Mouse (Mus musculus): Measurements from ENCODE around the gene Ccdc17. TPM values are rescaled to one million over a fixed set of nuclear protein-coding genes. Genes with fewer than 3 reads are reported as not detected.

Ccdc17 gene
- total RNA-seq, 2 experiments from 2014 or later: 5.0 to 5.5 TPM

DNA sequence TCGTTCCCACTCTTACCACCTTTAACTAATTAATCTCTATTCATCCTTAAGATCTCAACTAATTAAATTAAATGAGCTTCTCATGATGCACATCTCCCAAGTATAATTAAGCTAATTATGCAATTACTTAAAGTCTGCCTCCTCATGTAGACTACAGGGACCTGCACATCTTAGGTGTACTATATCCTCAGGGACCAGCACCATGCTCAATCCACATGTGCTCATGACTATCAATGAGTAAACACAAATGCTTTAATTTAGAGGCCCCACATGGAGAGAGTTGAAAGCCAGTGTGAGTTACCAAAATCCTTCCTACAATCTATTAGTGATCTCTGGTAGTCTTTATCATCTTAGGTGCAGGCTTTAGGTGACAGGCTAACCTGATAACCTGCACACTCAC, 38.7 kb downstream of the Ccdc17 start:
- no peak for DNase-seq (ENCODE audit: low spot score in 2 of 2)
- intact Hi-C loops (cut with DNase I): no loop called here

DNA sequence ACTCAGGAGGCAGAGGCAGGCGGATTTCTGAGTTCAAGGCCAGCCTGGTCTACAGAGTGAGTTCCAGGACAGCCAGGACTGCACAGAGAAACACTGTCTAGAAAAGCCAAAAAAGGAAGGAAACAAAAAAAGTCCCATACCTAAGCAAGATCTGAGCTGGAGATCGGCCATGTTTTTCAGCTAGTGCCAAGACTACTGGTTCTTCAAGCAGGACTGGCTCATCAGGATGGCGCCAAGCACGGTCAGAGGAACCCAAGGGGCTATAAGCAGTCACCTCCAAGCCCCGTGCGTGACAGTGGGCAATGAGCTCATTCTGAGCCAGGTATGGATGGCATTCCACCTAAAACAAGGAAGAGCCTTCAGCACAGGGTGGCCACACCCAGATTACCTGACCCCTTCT, 42.4 kb downstream of the Ccdc17 start:
- DNase-seq (ENCODE audit: low spot score in 2 of 2): no peak
- intact Hi-C loops (cut with DNase I): no loop called here

DNA sequence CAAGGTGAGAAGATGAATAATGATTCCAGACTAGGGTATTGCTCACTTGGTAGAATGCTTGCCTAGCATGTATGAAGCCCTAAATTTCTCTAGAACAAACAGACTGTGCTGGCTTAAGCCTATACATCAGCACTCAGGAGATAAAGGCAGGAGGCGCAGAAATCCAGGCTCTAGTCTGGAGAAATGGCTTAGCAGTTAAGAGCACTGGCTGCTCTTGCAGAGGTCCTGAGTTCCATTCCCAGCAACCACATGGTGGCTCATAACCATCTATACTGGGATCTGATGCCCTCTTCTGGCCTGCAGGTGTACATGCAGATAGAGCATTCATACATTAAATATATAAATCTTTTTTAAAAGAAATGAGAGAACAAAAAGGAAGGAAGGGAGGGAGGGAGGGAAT, 45.6 kb downstream of the Ccdc17 start:
- intact Hi-C loops (cut with DNase I): no loop called here
- no peak for DNase-seq (ENCODE audit: low spot score in 2 of 2)

DNA sequence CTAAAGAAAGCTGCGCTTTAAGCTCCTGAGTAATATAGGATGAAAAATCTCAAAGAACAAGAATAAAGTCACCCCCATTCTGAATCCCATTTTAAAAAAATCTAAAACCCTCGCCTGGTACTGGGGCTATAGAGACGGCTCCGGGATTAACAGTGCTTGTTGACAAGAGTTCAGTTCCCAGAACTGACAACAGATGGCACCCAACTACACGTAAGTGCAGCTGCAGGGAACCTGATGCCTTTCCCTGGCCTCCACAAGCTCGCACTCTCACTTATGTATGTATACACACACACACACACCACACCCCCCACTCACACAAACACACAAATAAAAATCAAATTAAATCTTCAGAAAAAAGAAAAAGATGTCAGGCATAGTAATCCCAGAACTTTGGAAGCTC, 47.9 kb downstream of the Ccdc17 start:
- DNase-seq (ENCODE audit: low spot score in 2 of 2): peak; percentile 18 to 32
- intact Hi-C loops (cut with DNase I): no loop called here

DNA sequence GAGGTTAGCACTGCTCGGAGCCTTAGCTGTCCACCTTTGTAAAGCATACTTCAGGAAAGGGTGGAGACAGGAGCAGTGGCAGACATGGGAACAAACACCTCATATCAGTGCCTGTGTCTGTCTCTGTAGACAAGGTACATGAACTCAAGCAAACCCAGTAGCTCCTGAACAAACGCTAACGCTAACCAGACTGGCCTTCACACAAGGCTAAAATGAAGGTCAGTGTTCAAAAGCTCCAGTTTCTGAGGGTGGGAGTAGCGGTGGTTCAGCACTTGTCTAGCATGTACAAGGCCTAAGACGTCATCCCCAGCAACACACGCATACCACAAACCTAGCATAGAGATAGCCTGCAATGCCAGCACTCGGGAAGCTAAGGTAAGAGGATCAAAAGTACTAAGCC, 49.2 kb downstream of the Ccdc17 start:
- DNase-seq (ENCODE audit: low spot score in 2 of 2): no peak
- intact Hi-C loops (cut with DNase I): loop anchor here (2.0 kb wide), 1 partner anchor 19 kb away; the partner anchor contains the start of gene Nasp

DNA sequence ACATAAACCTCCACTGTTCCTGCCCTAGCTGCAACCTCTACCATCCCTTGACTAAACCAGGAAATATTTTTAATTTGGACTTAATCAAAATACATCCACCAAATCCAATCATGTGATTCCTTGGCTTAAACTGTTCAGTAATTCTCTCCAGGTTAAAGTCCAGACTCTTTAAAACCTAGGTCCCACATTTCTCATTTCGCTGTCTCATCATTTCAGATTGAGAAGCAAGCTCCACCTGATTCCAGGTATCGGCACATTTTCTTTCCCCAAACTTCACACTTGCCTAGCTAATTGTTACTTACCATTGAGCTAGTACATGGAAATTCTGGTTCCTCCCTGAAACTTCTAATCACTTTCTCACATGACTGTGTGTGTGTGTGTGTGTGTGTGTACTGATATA, 53.0 kb downstream of the Ccdc17 start:
- intact Hi-C loops (cut with DNase I): no loop called here

More for the DNA sequence above, 53.0 kb downstream of the Ccdc17 start:
- no peak for DNase-seq (ENCODE audit: low spot score in 2 of 2)

Other genes starting within 250 kb of the Ccdc17 start
- 100 to 1,000 TPM; 102 to 104 TPM for gene Mast2, start 132.5 kb upstream of the Ccdc17 start, total RNA-seq (2021)
- 10 to 100 TPM; 18.9 to 20.1 TPM for gene Ipp, start 89.1 kb upstream of the Ccdc17 start, total RNA-seq (2021)
- 10 to 100 TPM in 1 of 2 experiments, 1 to 10 TPM in 1; 9.8 to 10.6 TPM for gene Tmem69, start 40.7 kb upstream of the Ccdc17 start, total RNA-seq (2021)
- gene Gpbp1l1, start 39.0 kb upstream of the Ccdc17 start, total RNA-seq (2021): 10 to 100 TPM; 40.8 to 43.6 TPM
- gene Nasp, start 31.3 kb downstream of the Ccdc17 start, total RNA-seq (2021): 10 to 100 TPM; 32.3 to 36.8 TPM
- gene Akr1a1, start 55.0 kb downstream of the Ccdc17 start, total RNA-seq (2021): 100 to 1,000 TPM; 396 to 420 TPM
- gene Prdx1, start 88.9 kb downstream of the Ccdc17 start, total RNA-seq (2021): 100 to 1,000 TPM; 158 to 160 TPM
- 10 to 100 TPM; 16.2 to 17.1 TPM for gene Mmachc, start 111.8 kb downstream of the Ccdc17 start, total RNA-seq (2021)
- 1 to 10 TPM; 4.0 to 6.5 TPM for gene Ccdc163, start 111.9 kb downstream of the Ccdc17 start, total RNA-seq (2021)
- gene Tesk2, start 124.3 kb downstream of the Ccdc17 start, total RNA-seq (2021): 1 to 10 TPM; 4.2 to 5.8 TPM
- gene Toe1, start 211.0 kb downstream of the Ccdc17 start, total RNA-seq (2021): 10 to 100 TPM; 12.1 to 14.5 TPM
- gene Mutyh, start 211.1 kb downstream of the Ccdc17 start, total RNA-seq (2021): 1 to 10 TPM; 2.2 to 3.0 TPM
- 1 to 10 TPM; 1.2 to 1.4 TPM for gene Hpdl, start 225.1 kb downstream of the Ccdc17 start, total RNA-seq (2021)

Measured in left cerebral cortex, postnatal 25 days (tissue).